Mouse (Mus musculus) adrenal gland, adult 8-10 months (tissue): Measurements from ENCODE around the gene Clic4. TPM values are rescaled to one million over a fixed set of nuclear protein-coding genes. Genes with fewer than 3 reads are reported as not detected.

Experiments
- DNase-seq: peaks from one replicate; pipeline ENCODE4 v3.0.0; 2022
- total RNA-seq, 4 experiments: library from RNA; stranded (reverse); gene quantifications; 2 replicates each; pipeline ENCODE4 v1.2.4; 2022

The Clic4 gene
- total RNA-seq, 4 experiments from 2014 or later, result 59.8 to 89.0 (median 74.4) TPM

GRCm38 (mm10) chr4:135231543-135231942 is 41.1 kb downstream of the Clic4 start:
- DNase-seq, result no peak

GRCm38 (mm10) chr4:135231136-135231535 is 41.5 kb downstream of the Clic4 start:
- no peak for DNase-seq

DNA sequence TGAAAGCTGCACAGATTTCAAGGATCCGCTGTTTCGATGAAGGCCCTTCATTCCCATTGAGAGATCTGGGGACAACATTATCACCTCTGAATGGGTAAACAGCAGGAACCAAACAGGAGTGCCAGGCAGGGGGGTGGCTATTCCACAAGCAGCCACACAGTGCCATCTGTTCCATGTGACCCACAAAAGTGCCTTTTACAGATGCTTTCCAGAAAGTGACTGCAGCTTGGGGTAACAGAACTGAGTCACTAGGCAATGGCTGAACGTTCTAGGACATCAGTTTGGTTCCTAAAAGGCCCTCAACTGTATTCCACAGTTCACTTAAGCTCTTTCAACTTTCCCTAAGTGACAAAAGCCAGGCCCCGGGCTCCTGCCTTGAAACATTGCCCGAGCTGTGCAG is 42.0 kb downstream of the Clic4 start:
- no peak for DNase-seq

- DNase-seq, result no peak
These were observed 42.7 kb downstream of the Clic4 start for GRCm38 (mm10) chr4:135229871-135230270.

DNA sequence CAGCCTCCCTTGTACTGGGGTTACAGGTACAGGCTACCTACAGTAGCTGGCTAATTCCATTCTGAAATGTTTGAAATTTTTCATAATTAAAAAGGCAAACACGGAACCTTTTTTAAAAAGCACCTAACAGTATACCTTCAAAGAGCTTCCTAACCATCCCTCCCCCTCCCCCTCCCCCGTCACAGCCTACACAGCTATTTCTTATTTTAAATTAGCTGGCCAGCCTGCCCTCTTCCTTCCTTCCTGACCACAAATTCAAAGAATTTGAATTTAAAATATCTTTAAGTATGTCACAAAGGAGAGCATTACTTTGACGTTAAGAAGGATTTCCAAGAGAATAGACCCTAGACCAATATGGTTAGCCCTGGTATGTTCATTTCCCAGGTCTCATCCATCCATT is 44.5 kb downstream of the Clic4 start:
- no peak for DNase-seq

DNA sequence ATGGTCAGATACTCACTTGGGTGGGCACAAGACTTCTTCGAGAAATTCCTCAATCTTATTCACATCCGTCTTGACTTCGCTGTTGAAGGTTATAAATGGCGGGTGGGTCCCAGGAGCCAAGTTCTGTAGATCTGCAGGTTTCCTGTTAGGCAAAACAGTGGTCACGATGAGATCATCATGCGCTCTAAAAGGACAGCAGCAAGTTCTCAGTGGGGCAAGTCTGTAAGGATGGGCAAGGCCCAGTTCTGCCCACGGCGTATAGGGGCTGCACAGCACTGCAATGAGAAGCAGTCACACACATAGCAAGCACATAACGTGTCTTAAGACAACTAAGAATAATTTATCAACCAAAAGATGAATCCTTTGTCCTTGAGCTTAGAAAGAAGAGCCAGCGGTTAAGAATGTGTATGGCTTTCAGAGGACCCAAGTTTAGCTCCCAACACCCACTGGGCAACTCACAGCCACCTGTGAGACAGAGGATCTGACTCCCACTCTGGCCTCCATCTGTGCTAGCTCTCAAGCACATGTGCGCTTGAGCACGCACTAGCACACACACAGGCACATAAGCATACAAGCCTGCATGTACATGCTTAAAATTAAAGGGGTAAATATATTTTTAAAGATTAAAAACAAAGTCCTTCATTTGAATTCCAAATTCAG is 46.5 kb downstream of the Clic4 start:
- no peak for DNase-seq

- DNase-seq, result no peak
These were observed 48.8 kb downstream of the Clic4 start for GRCm38 (mm10) chr4:135223808-135224207.

DNA sequence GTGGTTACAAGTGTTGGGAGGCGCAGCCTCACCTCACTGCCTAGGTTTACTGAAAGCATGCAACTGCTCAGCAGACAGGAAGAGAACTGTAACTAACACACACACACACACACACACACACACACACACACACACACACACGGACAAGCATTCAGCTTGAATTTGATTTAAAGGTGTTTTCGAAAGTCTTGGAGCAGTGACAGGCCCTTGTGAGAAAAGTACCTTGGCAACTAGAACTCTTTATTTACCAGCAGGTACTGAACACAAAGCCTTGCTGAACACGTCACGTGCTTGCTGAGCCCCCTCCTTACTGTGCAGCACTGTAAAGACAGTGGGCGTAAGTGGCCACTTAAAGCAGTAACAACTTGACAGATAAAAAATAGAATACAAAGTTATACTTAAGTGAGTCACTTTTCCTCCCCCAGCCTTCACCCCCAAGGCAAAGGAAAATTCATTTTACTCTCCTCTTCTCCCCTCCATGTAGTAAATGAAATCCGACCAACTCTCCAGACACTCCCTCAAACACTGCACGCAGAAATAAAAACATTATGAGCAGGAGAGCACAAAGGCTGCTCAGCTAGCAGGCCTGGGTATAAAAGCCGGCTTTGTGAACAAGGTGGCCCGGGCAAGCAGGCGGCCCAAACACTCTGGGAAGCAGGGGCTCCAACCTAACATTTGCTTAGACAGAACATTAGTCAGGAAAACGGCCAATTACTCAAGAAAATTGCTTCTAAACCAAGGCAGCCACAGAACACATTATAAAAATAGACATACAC is 50.8 kb downstream of the Clic4 start:
- no peak for DNase-seq

- DNase-seq, result no peak
These were observed 52.0 kb downstream of the Clic4 start for GRCm38 (mm10) chr4:135220641-135221040.

- peak; percentile 44 for DNase-seq
These were observed 53.0 kb downstream of the Clic4 start for GRCm38 (mm10) chr4:135219652-135220051.

GRCm38 (mm10) chr4:135209846-135210245 is 62.8 kb downstream of the Clic4 start:
- no peak for DNase-seq

GRCm38 (mm10) chr4:135205711-135206600 is 66.7 kb downstream of the Clic4 start:
- peak; percentile 70 for DNase-seq

DNA sequence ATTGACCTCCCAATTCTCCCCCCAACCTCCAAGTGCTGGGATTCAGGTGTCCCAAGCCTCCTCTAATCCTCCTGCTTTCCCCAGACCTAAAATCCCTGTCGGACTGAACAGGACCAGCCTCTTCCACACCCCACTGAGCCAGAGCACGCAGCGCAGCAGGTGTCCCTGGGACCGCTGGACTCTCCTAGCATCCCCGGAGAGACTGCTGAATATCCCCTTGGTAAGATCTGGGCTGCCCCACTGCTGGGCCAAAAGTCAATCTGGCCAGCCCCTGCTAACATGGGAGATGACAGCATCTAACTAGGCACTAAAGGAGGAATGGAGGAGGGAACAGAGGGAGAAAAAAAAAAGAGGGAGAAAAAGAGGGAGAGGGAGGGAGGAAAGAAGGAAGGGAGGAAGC is 67.4 kb downstream of the Clic4 start:
- DNase-seq, result no peak

DNA sequence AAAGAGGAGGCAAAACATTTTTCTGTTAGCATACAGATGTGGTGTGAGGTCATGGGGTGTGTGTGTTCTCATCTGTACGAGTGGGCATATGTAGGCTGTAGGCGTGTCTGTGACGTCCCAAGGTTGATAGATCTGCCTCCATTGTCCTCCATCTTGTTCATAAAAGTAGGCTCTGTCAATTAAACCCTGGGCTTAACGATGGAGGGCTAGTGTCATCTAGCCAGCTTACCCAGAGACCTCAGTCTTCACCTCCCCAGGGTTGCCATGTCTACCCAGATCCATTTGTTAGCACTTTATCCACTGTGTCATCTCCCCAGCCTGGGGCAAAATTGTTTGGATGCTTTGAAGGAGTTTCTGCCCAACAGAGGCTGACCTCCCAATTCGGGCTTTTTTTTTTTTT is 67.9 kb downstream of the Clic4 start:
- no peak for DNase-seq

DNA sequence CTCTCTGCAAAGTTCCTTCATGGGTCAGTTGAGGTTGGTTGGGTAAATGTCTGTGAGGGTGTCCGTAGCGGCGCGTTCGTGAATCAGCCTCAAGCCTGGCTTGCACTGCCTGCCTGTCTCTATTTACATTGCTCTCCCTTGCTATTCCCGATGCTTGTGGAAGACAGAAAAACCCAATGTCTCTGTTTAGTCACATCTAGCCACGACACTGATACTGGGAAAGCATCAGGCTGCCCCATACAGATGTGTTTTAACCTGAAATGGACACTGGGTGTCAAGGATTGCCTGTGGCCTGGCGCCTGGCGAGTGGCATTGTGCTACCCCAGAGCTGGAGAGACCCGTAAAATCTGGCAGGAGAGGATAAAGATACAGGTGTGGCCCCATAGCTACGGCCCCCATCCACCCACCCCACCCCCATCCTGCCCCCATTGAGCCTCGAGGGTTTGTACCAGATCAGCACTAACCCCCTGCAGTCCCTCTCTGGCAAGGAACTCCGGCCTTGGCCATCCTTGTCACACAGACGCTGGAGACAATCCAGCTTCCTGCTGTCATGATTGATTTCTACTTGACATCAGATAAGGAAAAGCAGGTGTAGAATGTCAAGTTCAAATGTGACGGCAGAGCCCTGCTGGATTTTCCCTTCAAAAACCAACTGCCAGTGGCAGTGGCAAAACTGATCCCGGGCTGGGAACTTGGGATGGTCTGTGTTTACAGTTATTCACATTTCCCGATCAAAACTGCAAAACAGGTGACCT is 68.6 kb downstream of the Clic4 start:
- DNase-seq, result peak; percentile 45

- DNase-seq, result peak; percentile 31
These were observed 69.3 kb downstream of the Clic4 start for GRCm38 (mm10) chr4:135203279-135203678.

DNA sequence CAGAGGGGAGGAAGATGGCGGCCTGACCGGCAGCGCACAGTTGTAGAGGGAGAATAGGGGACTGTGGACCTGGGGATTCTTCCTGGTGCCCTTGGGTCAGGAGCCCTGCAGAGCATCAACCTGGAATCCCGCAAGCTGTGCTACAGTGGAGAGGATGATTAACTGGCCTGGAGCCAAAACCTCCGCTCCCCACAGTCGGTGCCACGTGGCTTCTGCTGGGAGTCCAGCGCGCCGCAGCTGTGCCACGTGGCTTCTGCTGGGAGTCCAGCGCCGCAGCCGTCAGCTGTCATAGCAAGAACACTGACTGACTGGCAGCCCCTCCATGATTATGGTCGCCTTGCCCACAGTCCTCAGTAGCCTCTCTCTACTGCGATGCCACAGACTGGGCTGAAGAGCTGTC is 70.8 kb downstream of the Clic4 start:
- no peak for DNase-seq

DNA sequence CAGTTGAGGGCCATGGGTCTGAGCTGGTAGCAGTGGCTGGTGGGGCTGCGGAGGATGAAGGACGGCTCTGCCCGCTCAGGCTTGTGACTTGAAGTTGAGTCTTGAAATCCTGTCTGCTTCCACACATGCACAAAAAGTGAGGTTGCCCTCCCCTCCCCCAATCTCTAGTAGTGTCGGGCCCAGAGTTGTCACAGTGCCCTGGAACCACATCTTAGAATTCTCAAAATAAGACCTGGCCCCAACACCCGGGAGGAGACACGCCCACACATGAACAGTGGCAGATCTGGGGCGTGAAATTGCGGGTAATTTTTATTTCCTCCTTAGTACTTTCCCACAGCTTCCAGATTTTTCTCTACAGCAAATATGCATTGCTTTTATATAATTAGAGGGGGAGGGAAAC is 74.8 kb downstream of the Clic4 start:
- DNase-seq, result no peak

DNA sequence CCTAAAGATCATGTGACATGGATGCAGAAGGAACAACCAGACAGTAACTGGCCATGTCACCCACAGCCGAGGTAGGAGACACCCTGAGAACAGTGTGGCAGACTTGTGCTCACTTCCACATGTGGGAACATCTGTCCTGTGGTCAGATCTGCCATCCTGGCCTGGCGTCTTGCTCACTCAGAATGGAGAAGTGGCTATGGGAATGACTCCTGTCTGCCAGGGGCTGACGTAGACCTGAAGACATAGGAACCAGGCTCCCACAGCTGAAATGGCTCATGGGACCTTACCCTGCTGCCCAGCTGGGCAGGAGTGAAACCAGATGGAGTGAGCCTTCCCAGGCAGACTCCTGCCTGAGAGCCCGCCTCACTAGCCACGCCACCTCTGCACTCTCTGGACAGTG is 79.8 kb downstream of the Clic4 start:
- no peak for DNase-seq

DNA sequence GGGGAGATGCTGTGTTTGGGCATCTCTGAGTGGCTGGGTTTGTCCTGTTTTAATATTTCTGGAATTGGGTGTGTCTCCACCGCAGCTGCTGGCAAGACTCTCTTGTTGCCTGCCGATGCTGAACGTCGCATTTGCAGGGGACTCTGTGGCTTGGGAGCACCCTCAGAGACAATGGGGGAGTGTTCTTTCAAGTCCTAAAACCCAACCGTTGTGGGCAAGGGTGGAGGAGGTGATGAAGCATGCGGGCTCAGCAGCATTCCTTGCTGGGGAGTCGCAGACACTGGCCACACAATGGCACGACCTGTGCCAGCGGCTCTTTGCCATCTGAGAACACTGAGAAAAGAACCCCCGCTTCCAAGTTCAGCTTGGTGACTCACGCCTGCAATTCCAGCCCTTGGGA is 81.0 kb downstream of the Clic4 start:
- no peak for DNase-seq

DNA sequence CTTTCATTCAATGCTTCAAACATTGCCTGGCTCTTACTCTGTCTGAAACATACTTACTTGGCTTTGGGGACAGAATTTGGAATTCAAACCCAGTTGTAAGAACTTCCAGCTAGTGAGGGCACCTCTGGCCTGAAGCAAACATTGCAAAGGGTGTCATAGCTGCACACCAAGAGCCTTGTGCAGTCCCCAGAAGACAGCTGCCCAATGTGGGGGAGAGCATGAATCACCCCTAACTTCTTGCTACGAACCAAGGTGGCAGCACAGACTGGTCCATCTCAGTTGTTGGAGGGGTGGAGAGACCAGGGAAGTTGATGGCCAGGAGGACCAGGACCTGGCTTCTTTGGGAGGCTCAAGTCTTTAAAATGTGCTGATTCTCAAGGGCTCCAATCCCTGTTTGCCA is 81.4 kb downstream of the Clic4 start:
- no peak for DNase-seq

DNA sequence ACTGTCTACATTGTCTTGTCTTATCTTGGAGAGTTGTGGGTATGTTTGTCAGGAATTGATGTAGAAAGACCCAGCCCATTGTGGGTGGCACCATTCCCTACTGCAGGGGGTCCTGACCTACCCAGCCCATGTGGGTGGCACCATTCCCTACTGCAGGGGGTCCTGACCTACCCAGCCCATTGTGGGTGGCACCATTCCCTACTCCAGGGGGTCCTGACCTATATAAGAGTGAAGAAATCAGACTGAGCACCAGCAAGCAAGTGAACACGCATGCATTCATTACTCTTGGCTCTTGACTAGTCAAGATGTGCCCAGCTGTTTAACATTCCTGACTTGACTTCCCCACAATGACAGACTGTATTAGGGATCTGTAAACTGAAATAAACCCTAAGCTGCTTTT is 82.2 kb downstream of the Clic4 start:
- DNase-seq, result no peak
